Mouse (Mus musculus) gastrocnemius, adult 8-10 months (tissue): ENCODE results near the gene Lrpap1. TPM values are rescaled to one million over a fixed set of nuclear protein-coding genes. Genes with fewer than 3 reads are reported as not detected.

ENCODE experiments used
- DNase-seq, 2 experiments: peaks; one replicate each; pipeline ENCODE4 v3.0.0; 2022; ENCODE audit warnings: low spot score in 2 of 2
- total RNA-seq, 4 experiments: library from RNA; stranded (reverse); gene quantifications; 2 replicates each; pipeline ENCODE4 v1.2.4; 2022

The Lrpap1 gene
- 10 to 100 TPM; 18.0 to 28.7 (median 22.3) TPM for total RNA-seq

- peak; percentile 66 to 71 for DNase-seq
Measured at GRCm38 (mm10) chr5:35104960-35105921, at the start of gene Lrpap1. Gene Lrpap1 (minus strand): TSS chr5:35105766.

DNA sequence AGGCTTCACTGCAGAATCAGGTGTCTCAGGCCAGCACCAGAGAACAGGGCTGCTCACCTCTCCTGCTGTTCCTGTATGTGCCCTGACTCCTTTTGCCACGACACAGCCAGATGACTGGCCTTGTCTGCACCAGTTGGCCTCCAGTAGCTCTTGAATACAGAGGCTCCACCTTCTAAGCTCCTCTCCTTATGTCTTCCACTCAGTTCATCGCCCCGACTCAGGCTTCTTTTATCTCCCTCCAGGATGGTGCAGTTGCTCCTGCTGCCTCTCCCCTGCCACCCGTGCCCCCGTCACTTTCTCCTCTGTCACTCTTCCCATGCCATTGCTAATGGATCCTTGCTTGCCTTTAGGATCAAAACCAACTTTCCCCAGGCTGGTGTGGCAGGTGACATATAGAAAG lies 44.4 kb upstream of the Lrpap1 start:
- DNase-seq, result no peak

DNA sequence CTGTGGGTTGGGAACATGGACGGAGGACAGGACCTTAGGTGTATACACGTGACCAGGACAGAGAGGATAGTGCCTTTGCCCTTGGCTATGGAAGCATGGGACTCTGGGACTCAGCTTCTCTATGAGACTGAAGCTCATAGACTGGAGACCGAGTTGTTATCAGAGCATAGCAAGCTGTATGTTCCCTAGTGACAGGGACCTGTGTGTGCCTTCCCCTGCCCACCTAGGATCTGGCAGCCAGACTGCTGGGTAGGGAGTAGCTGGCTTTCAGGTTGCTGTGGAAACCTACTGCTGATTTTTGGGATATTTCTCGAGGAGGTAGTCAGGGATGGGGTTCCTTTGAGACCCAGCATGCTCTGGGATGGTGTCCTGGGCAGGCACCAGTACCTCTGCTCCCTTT lies 44.0 kb upstream of the Lrpap1 start:
- no peak for DNase-seq

- DNase-seq, result no peak
Measured at GRCm38 (mm10) chr5:35147963-35148767, 42.6 kb upstream of the Lrpap1 start.

GRCm38 (mm10) chr5:35147155-35147962 lies 41.8 kb upstream of the Lrpap1 start:
- no peak for DNase-seq

DNA sequence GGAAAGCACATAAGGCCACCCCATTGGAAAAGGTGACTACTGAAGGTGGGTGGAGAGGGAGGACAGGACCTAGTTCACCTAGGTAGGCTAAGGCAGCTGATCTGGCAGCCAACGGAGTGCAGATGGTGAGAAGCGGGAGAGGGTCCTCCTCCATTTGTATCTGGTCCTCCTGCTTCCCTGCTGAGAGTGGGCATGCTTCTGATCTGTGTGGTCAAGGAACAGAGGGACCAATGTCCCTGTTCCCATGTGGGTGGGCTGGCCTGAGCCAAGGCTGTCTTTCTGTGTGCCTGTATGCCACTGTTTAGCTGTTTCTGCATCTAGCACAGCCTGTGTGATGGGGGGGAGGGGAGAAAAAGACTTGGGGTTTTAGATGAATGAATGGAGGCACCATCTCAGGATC lies 41.2 kb upstream of the Lrpap1 start:
- no peak for DNase-seq

- DNase-seq, result no peak
Measured at GRCm38 (mm10) chr5:35144716-35145115, 39.1 kb upstream of the Lrpap1 start.

GRCm38 (mm10) chr5:35143460-35144245 lies 38.1 kb upstream of the Lrpap1 start:
- no peak for DNase-seq

GRCm38 (mm10) chr5:35142910-35143309 lies 37.3 kb upstream of the Lrpap1 start:
- no peak for DNase-seq

GRCm38 (mm10) chr5:35141316-35141715 lies 35.8 kb upstream of the Lrpap1 start:
- DNase-seq, result no peak

GRCm38 (mm10) chr5:35138183-35138611 lies 32.6 kb upstream of the Lrpap1 start:
- DNase-seq, result no peak

- no peak for DNase-seq
Measured at GRCm38 (mm10) chr5:35137510-35138182, 32.1 kb upstream of the Lrpap1 start.

DNA sequence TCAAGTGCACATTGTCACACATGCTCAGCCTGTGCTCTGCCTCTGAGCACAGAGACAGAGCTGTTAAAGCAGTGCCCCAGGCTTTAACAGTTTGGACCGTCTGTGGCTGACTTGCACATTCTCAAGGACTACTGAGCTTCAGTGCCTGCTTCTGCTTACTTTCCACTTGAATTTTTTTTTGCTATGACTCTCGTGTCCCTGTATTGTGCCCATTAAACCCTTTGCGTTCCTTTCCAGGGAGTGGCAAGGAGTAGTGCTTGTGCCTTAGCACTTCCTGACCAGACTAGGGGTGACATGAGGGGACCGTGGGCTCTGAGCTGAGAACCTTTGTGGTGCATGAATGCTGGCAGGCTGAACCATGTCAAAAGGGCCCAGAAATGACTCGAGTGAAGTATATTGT lies 30.3 kb upstream of the Lrpap1 start:
- no peak for DNase-seq

DNA sequence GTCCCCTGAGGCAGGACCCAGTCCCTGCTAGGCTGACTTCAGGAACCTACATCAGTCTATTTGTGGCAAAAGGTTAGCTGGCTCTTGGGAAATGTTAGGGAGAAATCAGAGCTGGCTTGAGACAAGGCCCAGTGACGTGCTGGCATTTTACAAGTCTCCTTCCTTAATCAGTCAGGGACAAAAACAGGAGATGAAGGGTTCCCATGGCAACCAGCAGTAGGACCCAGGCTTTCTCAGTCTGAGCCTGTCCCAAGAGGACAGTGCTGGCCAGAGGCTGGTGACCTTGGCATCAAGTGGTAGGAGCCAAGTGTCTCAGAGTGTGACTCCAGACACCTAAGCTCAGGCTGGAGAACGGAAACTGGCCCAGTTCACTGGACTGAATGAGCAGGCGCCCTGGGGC lies 28.7 kb upstream of the Lrpap1 start:
- no peak for DNase-seq

GRCm38 (mm10) chr5:35133468-35133867 lies 27.9 kb upstream of the Lrpap1 start:
- no peak for DNase-seq

- no peak for DNase-seq
Measured at GRCm38 (mm10) chr5:35132278-35132980, 26.9 kb upstream of the Lrpap1 start.

DNA sequence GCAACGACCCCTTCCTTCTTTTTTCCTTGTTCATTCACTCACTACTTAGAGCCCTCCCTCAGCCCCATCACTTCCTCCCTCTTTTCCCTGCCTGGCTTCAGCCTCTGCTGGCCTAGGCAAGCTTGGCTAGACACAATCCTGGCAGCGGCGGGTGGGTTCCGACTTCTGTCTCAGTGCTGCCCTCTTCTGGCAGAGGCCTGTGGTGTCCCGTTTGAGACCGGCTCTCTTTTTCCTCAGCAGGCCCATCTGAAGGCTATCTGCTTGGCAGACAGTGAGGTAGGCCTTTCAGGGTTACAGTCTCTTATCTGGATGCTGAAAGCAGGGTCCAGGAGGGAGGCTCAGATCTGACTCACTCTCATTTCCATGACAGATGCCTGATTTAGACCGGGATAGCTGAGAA lies 26.2 kb upstream of the Lrpap1 start:
- DNase-seq, result peak; percentile 79 to 81

DNA sequence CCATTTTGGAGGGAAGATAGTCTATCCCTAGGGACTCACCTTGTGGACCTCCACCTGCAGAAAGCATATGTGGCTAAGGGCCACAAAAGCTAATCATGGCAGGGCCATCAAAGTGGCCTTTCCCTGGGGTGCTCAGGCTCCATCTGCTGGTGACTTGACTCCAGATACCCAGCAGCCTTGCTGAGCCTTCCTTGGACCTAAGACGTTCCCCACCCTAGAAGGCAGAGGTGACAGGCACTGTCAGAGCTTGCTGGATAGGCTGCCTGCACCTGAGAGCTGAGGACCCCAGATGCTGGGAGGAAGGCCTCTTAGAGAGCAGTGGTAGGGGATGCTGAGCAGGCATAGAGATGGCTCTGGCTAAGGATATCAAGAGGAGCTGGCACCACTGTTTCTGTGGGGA lies 25.7 kb upstream of the Lrpap1 start:
- DNase-seq, result no peak

DNA sequence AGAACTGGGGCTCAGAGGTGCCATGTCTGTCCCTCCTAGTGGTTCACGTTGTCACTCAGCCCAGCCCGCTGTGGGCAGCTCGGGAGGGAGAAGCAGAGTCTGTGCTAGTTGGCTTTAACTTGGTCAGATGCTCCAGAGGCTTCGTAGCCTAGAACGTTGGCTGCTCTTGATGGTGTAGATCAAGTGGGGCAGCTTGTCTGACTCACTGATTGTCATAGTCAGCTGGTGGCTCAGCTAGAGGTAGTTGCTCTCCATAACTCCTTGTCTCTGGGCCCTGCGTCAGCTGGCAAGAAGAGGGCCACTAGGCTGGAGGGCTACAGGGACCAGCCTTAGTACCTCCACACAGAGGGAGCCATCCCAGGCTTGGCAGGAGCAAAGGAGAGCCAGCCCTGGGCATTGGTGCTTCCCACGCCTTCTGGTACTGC lies 24.2 kb upstream of the Lrpap1 start:
- DNase-seq, result no peak
